17 mouse cellular contexts compared by ENCODE assay signal in genomic region chr10:12618397-12618796, GRCm38 (mm10).
"Had no signal": no experiment of that assay in that cellular context is flagged by ENCODE, and none has a peak within 500 bp of the region (broad histone marks: within the 10 kb centered on the region; RNA-seq: fewer than 3 reads in every experiment).

No protein-coding gene starts in this region.

- ATAC-seq: hindbrain, embryonic 16.5 days; inflammation-experienced regulatory T-cells, adult 6 months; intestine, embryonic 15.5 days; intestine, postnatal 0 days; liver, embryonic 12.5 days had no signal

- DNase-seq: gastrocnemius, postnatal 10 days; gastrocnemius, postnatal 25 days; heart, adult 18-20 months; heart, postnatal 10 days; heart, postnatal 4 days; kidney, adult 18-20 months; kidney, adult 8-10 months; kidney, postnatal 10 days; kidney, postnatal 25 days; layer of hippocampus, adult 9-11 months; layer of hippocampus, postnatal 36 days; left cerebral cortex, postnatal 4 days had no signal
